Mouse (Mus musculus): ENCODE results near the gene Socs7.

- TF ChIP-seq CTCF (IDR thresholded peaks at IDR 0.05; ENCODE audit: borderline replicate concordance, control insufficient read depth, extremely low read depth, insufficient read depth, low read length, poor library complexity) (no peak), POLR2A (IDR thresholded peaks at IDR 0.05; ENCODE audit: control insufficient read depth, extremely low read depth, insufficient read depth, low read length, poor library complexity) (no peak)
Observed at GRCm38 (mm10) chr11:97334400-97334799, 28.0 kb upstream of the Socs7 start.
